Mouse (Mus musculus) bone marrow, adult 2 months (tissue): ENCODE measurements around the gene Dnajb8.

Experiments
- CTCF ChIP-seq: fragments of 200-500 bp; IDR thresholded peaks from 2 replicates; pipeline ENCODE4 v1.5.1; 2011; ENCODE audit warnings: low read length, control low read depth; ENCODE audit not compliant: control insufficient read depth, insufficient read depth
- POLR2A ChIP-seq: fragments of 200-500 bp; IDR thresholded peaks from 2 replicates; pipeline ENCODE4 v1.6.1; 2011; ENCODE audit warnings: low read depth, mild to moderate bottlenecking, control low read depth, low read length, borderline replicate concordance; ENCODE audit not compliant: control insufficient read depth

DNA sequence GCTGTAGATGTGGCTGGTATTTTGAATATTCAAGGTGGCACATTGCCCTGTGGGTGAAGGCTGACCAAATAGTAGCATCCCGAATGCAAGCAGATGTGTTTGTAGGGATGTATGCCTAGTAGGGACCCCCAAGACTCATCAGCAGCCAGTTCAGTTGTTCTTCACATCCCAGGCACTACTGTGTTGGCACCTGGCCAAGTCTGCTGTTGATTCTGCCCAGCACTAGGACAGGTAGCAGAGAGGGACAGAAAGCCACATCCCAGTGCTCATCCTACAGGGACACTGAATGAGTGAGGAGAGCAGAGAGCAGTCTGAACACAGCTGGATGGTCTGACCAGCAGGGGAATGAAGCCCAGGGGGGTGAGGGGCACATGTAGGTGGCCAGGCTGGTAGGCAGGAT is 27.2 kb downstream of the Dnajb8 start:
- TF ChIP-seq CTCF (no peak), POLR2A (no peak)
